ENCODE assay signal across 10 mouse cellular contexts in genomic region chr6:87746849-87747248, GRCm38 (mm10). TPM values are rescaled to one million over a fixed set of nuclear protein-coding genes. Genes with fewer than 3 reads are reported as not detected.
DNase-seq lines count a peak whose midpoint lies in the region; ATAC-seq and TF ChIP-seq lines count a peak whose summit lies in the region.
"Had no signal": no experiment of that assay in that cellular context is flagged by ENCODE, and none has a peak within 500 bp of the region (broad histone marks: within the 10 kb centered on the region; RNA-seq: fewer than 3 reads in every experiment).

No protein-coding gene starts in this region.

- no peaks in the 10 kb centered on the region for H3K4me1 ChIP-seq in lung, adult 2 months (ENCODE audit: control insufficient read depth, insufficient read depth, low read length)
- H3K4me1 ChIP-seq in hindbrain, embryonic 11.5 days (replicated peaks; ENCODE audit: control insufficient read depth, insufficient read depth, low read length): no peaks in the 10 kb centered on the region
- H3K4me1 ChIP-seq in forebrain, postnatal 0 days (ENCODE audit: insufficient read depth): no peaks in the 10 kb centered on the region
- H3K4me1 ChIP-seq: midbrain, embryonic 13.5 days had no signal

- H3K79me2 ChIP-seq in myocyte (ENCODE audit: control insufficient read depth, insufficient read depth): no peaks in the 10 kb centered on the region

- peak; percentile 37 to 61 for DNase-seq in lung, adult 18-20 months
- no peak for DNase-seq in lung, adult 2 months
- peak; percentile 54 for DNase-seq in gastrocnemius, postnatal 10 days
- peak; percentile 75 for DNase-seq in liver
- DNase-seq in layer of hippocampus, postnatal 10 days (ENCODE audit: low spot score in 2 of 2): no peak
- no peak for DNase-seq in hindbrain, embryonic 11.5 days (ENCODE audit: low spot score)
- DNase-seq in forebrain, postnatal 0 days: no peak

- WGBS in lung, adult 2 months: 55% methylated on average over 2 of the region's 2 CpGs
- 75% methylated on average over 2 of the region's 2 CpGs for WGBS in hindbrain, embryonic 11.5 days
- WGBS in forebrain, postnatal 0 days: 82% methylated on average over 2 of the region's 2 CpGs

- no peaks in the 10 kb centered on the region for H3K36me3 ChIP-seq in myocyte (ENCODE audit: control insufficient read depth, insufficient read depth)
- H3K36me3 ChIP-seq in hindbrain, embryonic 11.5 days (ENCODE audit: control insufficient read depth, insufficient read depth, low read length): no peaks in the 10 kb centered on the region
- H3K36me3 ChIP-seq in forebrain, postnatal 0 days (ENCODE audit: insufficient read depth): no peaks in the 10 kb centered on the region
- H3K36me3 ChIP-seq: heart, embryonic 13.5 days; midbrain, embryonic 13.5 days had no signal

- no peak for ATAC-seq in hindbrain, embryonic 11.5 days (ENCODE audit: low FRiP score)
- no peak for ATAC-seq in forebrain, postnatal 0 days
- ATAC-seq: midbrain, embryonic 13.5 days had no signal

- H3K27ac ChIP-seq in hindbrain, embryonic 11.5 days (ENCODE audit: low read depth, low read length): no peak overlapping the region
- no peak overlapping the region for H3K27ac ChIP-seq in forebrain, postnatal 0 days (ENCODE audit: low read depth, low read length)
- H3K27ac ChIP-seq: midbrain, embryonic 13.5 days had no signal

- H3ac ChIP-seq in myocyte (ENCODE audit: control insufficient read depth, insufficient read length): no peak overlapping the region

- TF ChIP-seq POLR2A in lung, adult 2 months (IDR thresholded peaks at IDR 0.05; ENCODE audit: borderline replicate concordance, extremely low read depth, low read depth, low read length): no peak
- TF ChIP-seq POLR2A in myocyte (IDR thresholded peaks at IDR 0.05; ENCODE audit: insufficient read length, low read depth): no peak

- H3K4me2 ChIP-seq in myocyte (ENCODE audit: low read depth): peak overlapping the region; percentile 8
- H3K4me2 ChIP-seq in hindbrain, embryonic 11.5 days (replicated peaks; ENCODE audit: low read depth, low read length): no peak overlapping the region
- H3K4me2 ChIP-seq in forebrain, postnatal 0 days (ENCODE audit: low read depth): no peak overlapping the region
- H3K4me2 ChIP-seq: heart, embryonic 13.5 days; midbrain, embryonic 13.5 days had no signal

- peaks cover 6% of the 10 kb centered on the region for H3K27me3 ChIP-seq in myocyte (ENCODE audit: control insufficient read depth, insufficient read depth, insufficient read length)
- no peaks in the 10 kb centered on the region for H3K27me3 ChIP-seq in hindbrain, embryonic 11.5 days (ENCODE audit: control insufficient read depth, insufficient read depth, low read length)
- H3K27me3 ChIP-seq in forebrain, postnatal 0 days (ENCODE audit: insufficient read depth, low read length): no peaks in the 10 kb centered on the region
- H3K27me3 ChIP-seq: midbrain, embryonic 13.5 days had no signal

- H3K9ac ChIP-seq in hindbrain, embryonic 11.5 days (ENCODE audit: low read depth, low read length): no peak overlapping the region
- no peak overlapping the region for H3K9ac ChIP-seq in forebrain, postnatal 0 days
- H3K9ac ChIP-seq: heart, embryonic 13.5 days; midbrain, embryonic 13.5 days had no signal

- TF ChIP-seq CTCF in lung, adult 2 months (IDR thresholded peaks at IDR 0.05; ENCODE audit: insufficient read depth, low read length): no peak
- no peak for TF ChIP-seq CTCF in forebrain, postnatal 0 days (IDR thresholded peaks at IDR 0.05; ENCODE audit: low read depth)

- H3K4me3 ChIP-seq in lung, adult 2 months (replicated peaks; ENCODE audit: extremely low read depth, low read depth, low read length): no peak overlapping the region
- no peak overlapping the region for H3K4me3 ChIP-seq in myocyte
- no peak overlapping the region for H3K4me3 ChIP-seq in hindbrain, embryonic 11.5 days (ENCODE audit: low read depth, low read length)
- H3K4me3 ChIP-seq in forebrain, postnatal 0 days (ENCODE audit: low read depth, low read length): no peak overlapping the region
- H3K4me3 ChIP-seq: heart, embryonic 13.5 days; midbrain, embryonic 13.5 days had no signal

- H3K9me3 ChIP-seq in hindbrain, embryonic 11.5 days (ENCODE audit: control insufficient read depth, low read length): no peaks in the 10 kb centered on the region
- no peaks in the 10 kb centered on the region for H3K9me3 ChIP-seq in forebrain, postnatal 0 days (ENCODE audit: low read length)
- H3K9me3 ChIP-seq: heart, embryonic 13.5 days; midbrain, embryonic 13.5 days had no signal

TF ChIP-seq in myocyte, 11 proteins besides CTCF, POLR2A, EP300 and RAD21:
- no peak for TF ChIP-seq E2F4 (IDR thresholded peaks at IDR 0.05; ENCODE audit: insufficient read depth)
- TF ChIP-seq MYOD1 (IDR thresholded peaks at IDR 0.05; ENCODE audit: control insufficient read depth in 1 of 3, insufficient read length in 2 of 3, low read depth in 2 of 3): no peak
- no peak for TF ChIP-seq REST (IDR thresholded peaks at IDR 0.05; ENCODE audit: insufficient read depth, insufficient read length)
- TF ChIP-seq TCF3 (IDR thresholded peaks at IDR 0.05; ENCODE audit: insufficient read length, low read depth): no peak
TF ChIP-seq in myocyte: peak in this region for 0.

RNA-seq across cellular contexts. Expression of gene Efcc1, which starts 16.2 kb away (rescaled TPM):
- polyA plus RNA-seq in lung, adult 2 months (2012; rRNA removed): 14.5 and 16.3 TPM in 2 replicates
- total RNA-seq in gastrocnemius, postnatal 10 days (2021): 1 to 10 TPM; 1.9 to 2.7 TPM
- polyA plus RNA-seq in myocyte (2012; fragmentation: generic; extraction: Trizol): 0.04 TPM
- 1 to 10 TPM; 3.6 to 7.4 TPM for total RNA-seq in layer of hippocampus, postnatal 10 days (2021)
- 5.6 and 7.7 TPM in 2 replicates for polyA plus RNA-seq in hindbrain, embryonic 11.5 days (2014; fragmentation: Nextera tagmentation; extraction: Ambion mirVana)
- total RNA-seq in forebrain, postnatal 0 days (2014; rRNA removed): 4.8 and 7.3 TPM in 2 replicates
- 4.7 and 7.8 TPM in 2 replicates for polyA plus RNA-seq in forebrain, postnatal 0 days (2015; fragmentation: Nextera tagmentation; extraction: Ambion mirVana)

RNA-seq across cellular contexts. Expression of gene Gp9, which starts 31.0 kb away (rescaled TPM):
- 13.1 and 14.9 TPM in 2 replicates for polyA plus RNA-seq in lung, adult 2 months (2012; rRNA removed)
- total RNA-seq in gastrocnemius, postnatal 10 days (2021): not detected
- polyA plus RNA-seq in myocyte (2012; fragmentation: generic; extraction: Trizol): not detected
- under 1 TPM; 0.40 to 0.57 TPM for total RNA-seq in layer of hippocampus, postnatal 10 days (2021)
- 1.4 and 2.2 TPM in 2 replicates for polyA plus RNA-seq in hindbrain, embryonic 11.5 days (2014; fragmentation: Nextera tagmentation; extraction: Ambion mirVana)
- 0.33 TPM in 1 of 2 replicates, not detected in the other for total RNA-seq in forebrain, postnatal 0 days (2014; rRNA removed)
- 0.18 and 0.28 TPM in 2 replicates for polyA plus RNA-seq in forebrain, postnatal 0 days (2015; fragmentation: Nextera tagmentation; extraction: Ambion mirVana)

Comparison
In these comparisons a context has a peak if more than half of its experiments do, and no peak if none do; other contexts are left out.
1. DNase-seq: peak in lung, adult 18-20 months (2 of 2), gastrocnemius, postnatal 10 days (single experiment) and liver (single experiment); none in lung, adult 2 months (single experiment), layer of hippocampus, postnatal 10 days (0 of 2), hindbrain, embryonic 11.5 days (single experiment) and forebrain, postnatal 0 days (single experiment).